Mouse (Mus musculus) C2C12 (cell line): Measurements from ENCODE around the gene Flt3.

Experiments used
- CEBPB ChIP-seq: IDR thresholded peaks from one replicate; pipeline ENCODE4 v1.6.1; 2011; ENCODE audit warnings: low read depth, mild to moderate bottlenecking, control low read depth, moderate library complexity
- CTCF ChIP-seq: IDR thresholded peaks from one replicate; pipeline ENCODE4 v1.5.1; 2011; ENCODE audit not compliant: control insufficient read depth, insufficient read depth, insufficient read length
- MYOG ChIP-seq: IDR thresholded peaks from one replicate; pipeline ENCODE4 v1.6.1; 2011; ENCODE audit not compliant: control insufficient read depth, insufficient read length; ENCODE audit errors: extremely low read depth

DNA sequence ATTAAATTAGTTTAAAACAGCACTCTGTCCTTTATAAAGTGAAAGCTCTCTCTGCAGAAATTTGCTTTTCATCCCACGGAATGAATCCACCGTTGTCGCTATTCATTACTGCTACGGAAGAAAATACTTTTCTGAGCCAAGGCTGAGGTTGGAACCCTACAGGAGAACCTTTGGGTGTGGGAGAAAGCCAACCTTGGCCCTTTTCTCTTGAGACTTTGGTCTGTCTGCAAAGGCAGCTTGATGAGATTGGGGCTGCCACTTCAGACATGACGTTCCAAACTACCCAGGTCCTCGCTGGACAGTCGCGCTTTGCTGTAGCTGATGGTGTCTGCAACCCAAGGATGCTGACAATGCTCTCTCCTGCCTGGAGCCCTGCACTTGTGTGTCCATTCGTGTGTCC lies 91.8 kb downstream of the Flt3 start:
- no peak for TF ChIP-seq CTCF
- no peak for TF ChIP-seq MYOG
- no peak for TF ChIP-seq CEBPB
